Mouse (Mus musculus): ENCODE results near the gene M1ap. TPM values are rescaled to one million over a fixed set of nuclear protein-coding genes. Genes with fewer than 3 reads are reported as not detected.

The M1ap gene
- total and polyA plus RNA-seq, 3 experiments, result 6.2 to 6.3 TPM; not detected in 1

DNA sequence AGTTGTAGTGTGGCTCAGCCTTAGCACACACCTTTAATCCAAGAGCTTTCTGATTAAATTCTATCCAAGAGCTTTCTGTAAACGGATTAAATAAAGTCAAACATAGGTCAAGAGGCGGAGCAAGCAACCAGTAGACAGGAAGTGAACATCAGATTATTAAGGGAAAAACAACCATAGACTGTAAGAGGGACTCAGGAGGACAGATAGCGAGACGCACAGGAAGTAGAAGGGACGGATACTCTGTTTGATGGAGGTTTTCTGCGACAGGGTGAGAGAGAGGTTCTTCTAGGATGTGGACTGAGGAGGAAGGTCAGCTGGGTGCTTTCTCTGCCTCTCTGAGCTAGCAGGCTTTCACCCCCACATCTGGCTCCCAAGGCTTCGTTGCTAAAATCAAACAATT, 63.3 kb downstream of the M1ap start (continued):
- TF ChIP-seq HCFC1 (IDR thresholded peaks at IDR 0.05; ENCODE audit: low read depth, low read length) (peak; percentile 83), NELFE (IDR thresholded peaks at IDR 0.05; ENCODE audit: low read depth, low read length) (peak; percentile 83)

- Histone ChIP-seq H3K9ac (ENCODE audit: control insufficient read depth, low read depth, low read length, poor library complexity, severe bottlenecking) (peak overlapping the region; percentile 16), H3K27ac (ENCODE audit: control insufficient read depth, low read depth, low read length) (peak overlapping the region; percentile 40), H3K4me1 (ENCODE audit: control insufficient read depth in 1 of 2, insufficient read depth in 2 of 2, low read length in 2 of 2) (peaks cover 42 to 53% of the 10 kb centered on the region in 2 experiments), H3K9me3 (replicated peaks; ENCODE audit: insufficient read depth, low read length) (no peaks in the 10 kb centered on the region), H3K79me2 (ENCODE audit: control insufficient read depth, insufficient read depth, low read length, poor library complexity) (peaks cover 3% of the 10 kb centered on the region), H3K36me3 (ENCODE audit: control insufficient read depth in 1 of 2, insufficient read depth in 2 of 2, low read length in 2 of 2) (peaks cover 0 to 53% of the 10 kb centered on the region in 2 experiments; a peak in 2 of 4 replicates), H3K27me3 (ENCODE audit: control insufficient read depth in 1 of 2, insufficient read depth in 2 of 2, low read length in 2 of 2) (no peaks in the 10 kb centered on the region), H3K4me3 (ENCODE audit: control insufficient read depth in 1 of 2, insufficient read depth in 1 of 2, low read depth in 2 of 2, low read length in 2 of 2) (no peak overlapping the region; a peak in 1 of 4 replicates)
- TF ChIP-seq CHD1 (IDR thresholded peaks at IDR 0.05; ENCODE audit: low read depth, low read length) (no peak), MYB (IDR thresholded peaks at IDR 0.05; ENCODE audit: low read depth, low read length) (no peak), TBP (IDR thresholded peaks at IDR 0.05; ENCODE audit: low read depth, low read length) (peak; percentile 73), POLR2A (IDR thresholded peaks at IDR 0.05; ENCODE audit: control insufficient read depth in 1 of 2, insufficient read depth in 1 of 2, low read depth in 1 of 2, low read length in 2 of 2, poor library complexity in 1 of 2) (peak in 1 of 2 experiments; percentile 51; a peak in 1 of 4 replicates), ETS1 (IDR thresholded peaks at IDR 0.05; ENCODE audit: low read depth, low read length) (peak; percentile 34; the same call in 1 of the 2 replicates), ZMIZ1 (IDR thresholded peaks at IDR 0.05; ENCODE audit: low read depth, low read length) (peak; percentile 98), NELFE (IDR thresholded peaks at IDR 0.05; ENCODE audit: low read depth, low read length) (peak; percentile 15; the same call in 1 of the 2 replicates)
- peak; percentile 47 for DNase-seq (ENCODE audit: low read depth, low spot score)
Observed at GRCm38 (mm10) chr6:83011255-83011654, 64.6 kb downstream of the M1ap start.

GRCm38 (mm10) chr6:83011756-83012155, 65.1 kb downstream of the M1ap start:
- Histone ChIP-seq H3K9me3 (replicated peaks; ENCODE audit: insufficient read depth, low read length) (no peaks in the 10 kb centered on the region), H3K79me2 (ENCODE audit: control insufficient read depth, insufficient read depth, low read length, poor library complexity) (peaks cover 3% of the 10 kb centered on the region), H3K27ac (ENCODE audit: control insufficient read depth, low read depth, low read length) (peak overlapping the region; percentile 40), H3K36me3 (ENCODE audit: control insufficient read depth in 1 of 2, insufficient read depth in 2 of 2, low read length in 2 of 2) (peaks cover 0 to 53% of the 10 kb centered on the region in 2 experiments; a peak in 2 of 4 replicates), H3K4me1 (ENCODE audit: control insufficient read depth in 1 of 2, insufficient read depth in 2 of 2, low read length in 2 of 2) (peaks cover 42 to 56% of the 10 kb centered on the region in 2 experiments), H3K4me3 (ENCODE audit: control insufficient read depth in 1 of 2, insufficient read depth in 1 of 2, low read depth in 2 of 2, low read length in 2 of 2) (no peak overlapping the region), H3K9ac (ENCODE audit: control insufficient read depth, low read depth, low read length, poor library complexity, severe bottlenecking) (no peak overlapping the region; the same call in 1 of the 2 replicates), H3K27me3 (ENCODE audit: control insufficient read depth in 1 of 2, insufficient read depth in 2 of 2, low read length in 2 of 2) (no peaks in the 10 kb centered on the region)
- peak; percentile 51 for DNase-seq (ENCODE audit: low read depth, low spot score)
- TF ChIP-seq MYC (IDR thresholded peaks at IDR 0.05; ENCODE audit: low read depth, low read length) (no peak), MAX (IDR thresholded peaks at IDR 0.05; ENCODE audit: low read length) (no peak), CTCF (IDR thresholded peaks at IDR 0.05 in 2 of 3, conservative IDR thresholded peaks at IDR 0.05 in 1 of 3; ENCODE audit: control insufficient read depth in 1 of 3, insufficient read depth in 1 of 3, low read depth in 2 of 3, low read length in 3 of 3, poor library complexity in 1 of 3, severe bottlenecking in 1 of 3) (no peak), UBTF (IDR thresholded peaks at IDR 0.05; ENCODE audit: borderline replicate concordance, insufficient read depth, low read depth, low read length) (no peak), JUND (IDR thresholded peaks at IDR 0.05; ENCODE audit: low read depth, low read length) (no peak), TBP (IDR thresholded peaks at IDR 0.05; ENCODE audit: low read depth, low read length) (no peak), MYB (IDR thresholded peaks at IDR 0.05; ENCODE audit: low read depth, low read length) (no peak), RCOR1 (IDR thresholded peaks at IDR 0.05; ENCODE audit: low read depth, low read length) (no peak), ZNF384 (IDR thresholded peaks at IDR 0.05; ENCODE audit: low read depth, low read length) (no peak), E2F4 (IDR thresholded peaks at IDR 0.05; ENCODE audit: borderline replicate concordance, low read depth, low read length) (no peak), POLR2AphosphoS2 (IDR thresholded peaks at IDR 0.05; ENCODE audit: low read length) (no peak), POLR2A (IDR thresholded peaks at IDR 0.05; ENCODE audit: control insufficient read depth in 1 of 2, insufficient read depth in 1 of 2, low read depth in 1 of 2, low read length in 2 of 2, poor library complexity in 1 of 2) (no peak), ELF1 (IDR thresholded peaks at IDR 0.05; ENCODE audit: low read depth, low read length) (no peak), ZMIZ1 (IDR thresholded peaks at IDR 0.05; ENCODE audit: low read depth, low read length) (no peak), MAZ (IDR thresholded peaks at IDR 0.05; ENCODE audit: low read depth, low read length) (no peak), USF1 (IDR thresholded peaks at IDR 0.05; ENCODE audit: low read depth, low read length) (no peak)

All from MEL (cell line).